Mouse (Mus musculus) c-Kit-positive CD71-positive TER-119-positive erythroid progenitor cells, embryonic 14.5 days (primary cell): Measurements from ENCODE around the gene Ccdc97.
"Not testable (repeated sequence)": the region's sequence is repeated elsewhere in the genome, so short reads cannot be mapped to it uniquely, and the experiment has no call there.

Experiments used
- DNase-seq: peaks from one replicate; pipeline ENCODE4 v3.0.0-alpha.2; 2013; ENCODE audit warnings: low spot score

Ccdc97 gene

DNA sequence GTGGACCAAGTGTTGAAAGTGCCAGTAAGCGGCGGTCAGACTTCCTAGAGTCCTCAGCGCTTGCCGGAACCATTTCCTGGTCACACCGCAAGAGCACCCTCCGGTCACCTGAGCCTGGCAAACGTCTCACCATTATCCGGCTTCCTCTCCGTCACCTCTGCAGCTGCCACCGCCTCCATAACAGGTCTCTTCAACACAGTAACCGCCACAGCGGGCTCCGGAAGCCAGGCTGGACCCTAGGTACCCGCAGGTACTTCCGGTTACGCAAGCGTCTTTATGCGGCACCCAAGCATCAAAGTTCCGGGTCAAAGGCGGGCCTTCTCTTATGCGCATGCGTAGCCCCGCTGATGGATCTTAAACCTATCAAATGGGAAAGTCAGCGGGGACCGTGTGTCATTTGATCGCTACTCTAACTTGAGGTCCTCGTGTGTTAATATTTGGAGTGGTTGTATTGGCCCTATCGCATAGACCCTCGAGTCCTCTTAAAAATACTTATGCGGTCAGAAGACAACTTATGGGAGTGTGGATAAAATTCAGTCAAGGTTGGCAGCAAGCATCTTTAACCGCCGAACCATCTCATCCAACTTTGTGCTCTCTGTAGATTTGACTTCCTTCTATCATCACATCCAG, at the start of gene Ccdc97:
Gene Ccdc97, minus strand, starts transcription at position 301 of the 630 bp plus-strand sequence.
- DNase-seq: peak; percentile 96

DNA sequence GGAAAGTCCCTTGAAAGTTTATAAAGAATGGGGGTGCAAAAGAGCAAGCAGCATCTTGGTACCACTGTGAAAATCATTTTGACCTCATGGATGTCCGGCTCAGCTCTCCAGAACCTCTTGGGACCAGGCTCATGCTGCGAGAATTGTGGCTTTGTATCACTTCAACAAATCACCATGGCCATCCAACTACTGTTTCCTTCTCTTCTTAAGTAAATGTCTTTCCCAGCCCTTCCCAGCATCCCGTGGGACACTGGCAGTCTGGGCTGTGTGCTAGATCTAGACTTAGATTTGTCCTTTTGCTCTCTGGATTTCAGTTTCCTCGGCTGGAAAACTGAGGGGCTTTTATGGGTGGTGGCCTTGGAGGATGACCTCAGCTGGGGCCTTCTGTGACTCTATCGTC, 49.3 kb upstream of the Ccdc97 start:
- DNase-seq: no peak

DNA sequence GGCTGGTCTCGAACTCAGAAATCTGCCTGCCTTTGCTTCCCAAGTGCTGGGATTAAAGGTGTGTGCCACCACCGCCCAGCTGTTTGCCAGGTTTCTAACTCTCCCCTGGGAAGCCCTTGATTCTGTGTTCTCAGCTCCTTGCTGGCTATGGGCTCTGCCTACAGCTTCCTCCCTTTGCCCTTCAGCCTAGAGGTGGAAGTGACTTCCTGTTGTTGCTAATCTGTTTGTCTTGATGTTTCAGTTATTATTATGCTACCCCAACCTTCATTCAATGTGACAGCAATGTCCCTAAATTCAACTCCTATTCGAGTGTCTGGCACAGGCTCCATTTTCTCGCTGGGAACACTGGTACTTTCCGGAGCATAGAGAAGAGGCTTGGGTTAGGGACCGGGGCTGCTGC, 47.2 kb upstream of the Ccdc97 start:
- no peak for DNase-seq

DNA sequence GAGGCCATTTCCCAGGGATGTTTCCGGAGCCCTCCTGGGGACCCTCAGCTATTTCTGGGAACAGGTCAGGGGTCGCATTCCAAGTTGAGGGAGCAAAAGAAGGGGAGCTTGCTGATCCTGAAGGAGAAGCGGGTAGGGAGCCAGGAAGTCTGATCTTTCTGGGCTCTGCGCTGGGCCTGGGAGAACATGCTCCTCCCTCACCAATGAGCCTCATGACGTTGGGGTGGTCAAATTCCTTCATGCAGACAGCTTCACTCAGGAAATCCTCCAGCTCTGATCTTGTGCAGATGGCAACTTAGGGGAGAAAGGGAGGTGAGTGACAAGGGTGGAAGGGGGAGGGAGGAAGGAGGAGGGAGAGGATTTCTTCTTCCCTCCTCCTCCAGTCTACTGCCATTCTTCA, 45.3 kb upstream of the Ccdc97 start:
- DNase-seq: no peak

DNA sequence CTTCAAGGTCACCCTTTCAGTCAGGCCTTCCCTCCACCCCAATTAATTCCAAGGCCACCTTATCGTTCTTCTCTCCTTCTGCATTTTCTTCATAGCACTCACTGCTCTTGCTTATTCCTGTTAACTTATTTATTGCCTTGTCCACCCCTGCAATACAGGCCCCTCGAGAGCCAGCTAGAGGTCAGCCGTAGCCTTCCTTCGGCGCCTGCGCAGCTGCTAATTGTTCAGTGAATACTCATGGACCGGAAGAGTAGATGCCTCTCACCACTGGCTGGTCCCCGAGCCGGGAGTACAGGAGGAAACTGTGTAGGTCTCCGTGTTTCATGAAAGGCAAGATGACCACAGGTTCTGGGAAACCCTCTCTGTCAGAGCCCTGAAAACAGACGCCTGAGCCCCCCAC, 44.8 kb upstream of the Ccdc97 start:
- DNase-seq: no peak

DNA sequence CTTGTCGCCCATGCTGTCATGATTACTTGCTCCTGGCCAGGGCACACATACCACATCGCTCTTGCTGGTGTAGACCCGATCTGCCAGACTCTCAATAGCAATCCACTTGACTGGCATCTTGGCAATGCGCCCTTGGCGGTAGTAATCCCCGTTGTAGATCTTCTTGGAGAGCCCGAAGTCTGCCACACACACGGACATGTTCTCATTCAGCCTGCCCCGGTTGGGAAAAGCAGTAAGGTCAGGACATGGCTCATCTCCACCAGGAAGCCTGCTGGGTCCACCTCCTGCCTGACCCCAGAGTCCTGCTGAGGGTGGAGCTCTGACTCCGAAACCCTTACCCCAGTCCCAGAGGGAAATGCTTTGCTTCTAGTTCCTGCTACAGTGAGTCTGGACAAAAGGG, 42.5 kb upstream of the Ccdc97 start:
- no peak for DNase-seq

DNA sequence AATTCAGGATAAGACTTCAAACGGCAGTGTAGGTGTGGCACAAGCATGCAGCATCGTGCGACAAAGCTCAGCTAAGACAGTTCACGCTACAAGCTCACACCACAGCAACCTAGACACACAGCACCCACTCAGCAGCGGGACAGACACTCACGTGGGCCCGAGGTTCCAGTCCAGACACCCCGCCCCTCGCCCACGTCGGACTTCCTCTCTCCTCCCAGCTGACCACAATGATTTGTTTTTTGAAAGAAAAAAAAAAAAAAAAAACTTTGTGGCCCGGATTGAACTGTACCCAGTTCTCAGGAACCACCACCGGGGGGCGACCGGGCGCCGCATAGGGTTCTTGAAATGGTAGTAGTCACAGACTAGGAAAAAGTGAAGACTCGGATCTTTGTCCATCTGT, 37.1 kb upstream of the Ccdc97 start:
- DNase-seq: peak; percentile 73

DNA sequence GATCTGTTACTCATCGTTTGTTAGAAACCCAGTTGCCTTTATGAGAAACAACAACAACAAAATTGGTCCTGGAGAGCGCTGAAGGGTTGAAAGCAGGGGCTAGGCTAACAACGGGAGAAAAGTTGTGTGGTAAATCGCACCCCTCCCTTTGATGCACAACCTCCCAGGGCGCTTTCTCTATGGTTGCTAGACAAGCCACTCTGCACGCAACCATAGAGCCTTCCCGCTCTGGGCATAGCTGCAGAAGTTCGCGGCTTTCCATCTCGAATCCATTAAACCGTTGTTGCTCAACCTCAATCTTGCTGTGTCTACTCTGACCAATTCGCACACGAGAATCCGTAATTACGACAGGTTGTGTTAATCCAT, 36.6 kb upstream of the Ccdc97 start:
- no peak for DNase-seq

DNA sequence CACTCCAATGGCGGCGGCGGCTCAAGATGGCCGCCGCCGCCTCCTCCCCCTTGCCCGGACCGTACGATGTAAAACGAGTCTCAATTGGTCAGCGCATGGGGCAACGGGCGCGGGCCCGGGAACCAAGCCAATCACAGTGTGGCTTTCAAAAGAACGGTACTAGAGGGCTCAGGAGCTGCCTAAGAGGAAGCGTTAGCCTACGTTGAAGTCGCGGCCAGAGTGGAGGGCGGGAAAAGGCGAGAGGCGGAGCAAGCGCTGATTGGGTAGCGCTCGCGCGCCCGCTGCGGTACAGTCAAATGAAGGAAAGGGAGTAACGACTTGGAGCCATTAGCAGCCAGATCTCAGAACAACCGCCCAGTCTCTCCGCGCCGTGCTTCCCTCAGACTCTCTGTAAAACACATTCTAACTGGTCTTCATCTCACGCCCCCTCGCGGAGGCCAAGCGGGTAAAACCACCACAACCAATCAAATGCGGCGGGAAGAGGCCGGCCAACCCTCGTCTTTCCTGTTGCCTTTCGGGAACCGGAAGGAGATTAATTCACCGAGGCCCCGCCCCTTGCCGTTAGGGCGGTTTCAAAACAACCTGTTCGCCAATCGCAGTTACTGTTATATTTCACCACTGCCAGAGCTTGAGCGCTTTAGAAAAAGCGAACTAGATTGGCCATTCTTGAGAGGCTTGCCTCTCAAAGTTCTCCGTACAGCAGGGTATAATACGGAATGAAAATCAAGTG, 36.0 kb upstream of the Ccdc97 start, which contains the start of gene Hnrnpul1:
Gene Hnrnpul1, minus strand, starts transcription at position 20 of the 730 bp plus-strand sequence.
- peak; percentile 99 for DNase-seq

DNA sequence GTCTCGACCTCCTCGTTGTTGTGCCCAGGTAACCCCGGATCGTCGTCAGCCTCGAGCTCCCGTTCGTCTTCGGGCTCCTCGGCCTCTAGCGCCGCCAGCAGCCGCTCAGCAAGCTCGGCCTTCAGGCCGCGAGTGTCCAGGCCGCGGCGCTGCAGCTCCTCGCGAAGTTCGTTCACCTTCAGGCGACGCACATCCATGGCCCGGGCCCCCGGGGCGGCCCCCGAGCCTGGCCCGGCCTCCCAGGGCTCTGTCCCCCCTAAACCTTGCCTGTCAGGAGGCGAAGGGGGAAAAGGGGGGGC, 35.5 kb upstream of the Ccdc97 start:
- no peak for DNase-seq

DNA sequence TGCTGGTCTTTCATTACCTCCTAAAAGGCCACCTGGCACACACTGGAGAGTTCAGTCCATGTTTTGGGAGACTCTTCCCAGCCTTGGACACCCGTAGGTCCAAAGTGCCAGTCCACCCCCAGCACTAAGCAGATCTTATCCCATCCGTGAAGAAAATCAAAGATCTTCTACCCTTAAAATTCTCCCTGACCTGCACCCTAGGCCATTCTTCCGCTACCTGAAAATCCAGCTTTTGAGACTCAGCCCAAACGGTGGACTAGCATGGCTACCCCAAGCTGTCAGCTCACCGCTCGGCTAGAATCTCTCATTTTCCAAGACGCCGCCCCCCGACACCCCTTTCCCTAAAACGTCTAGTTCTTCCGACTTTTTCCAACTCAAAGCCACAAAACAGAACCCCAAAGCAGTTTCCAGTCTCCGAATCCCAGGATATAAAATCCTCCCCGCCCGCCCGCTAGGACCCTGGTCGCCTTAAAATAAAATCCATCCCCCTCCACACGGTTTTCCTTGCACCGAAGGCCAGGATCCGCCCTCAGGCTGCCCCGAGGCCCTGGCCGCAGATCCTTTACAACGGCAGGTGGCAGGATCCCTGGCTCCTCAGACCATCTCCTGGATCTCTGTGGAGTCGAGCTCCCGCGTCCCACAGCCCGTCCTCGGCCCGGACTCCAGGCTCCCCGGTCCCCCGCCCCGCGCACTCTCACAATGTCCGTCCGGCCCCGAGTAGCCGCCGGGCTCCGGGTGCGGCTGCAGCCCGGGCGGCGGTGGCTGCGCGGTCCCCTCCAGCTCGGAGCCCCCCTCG, 35.0 kb upstream of the Ccdc97 start:
- no peak for DNase-seq

DNA sequence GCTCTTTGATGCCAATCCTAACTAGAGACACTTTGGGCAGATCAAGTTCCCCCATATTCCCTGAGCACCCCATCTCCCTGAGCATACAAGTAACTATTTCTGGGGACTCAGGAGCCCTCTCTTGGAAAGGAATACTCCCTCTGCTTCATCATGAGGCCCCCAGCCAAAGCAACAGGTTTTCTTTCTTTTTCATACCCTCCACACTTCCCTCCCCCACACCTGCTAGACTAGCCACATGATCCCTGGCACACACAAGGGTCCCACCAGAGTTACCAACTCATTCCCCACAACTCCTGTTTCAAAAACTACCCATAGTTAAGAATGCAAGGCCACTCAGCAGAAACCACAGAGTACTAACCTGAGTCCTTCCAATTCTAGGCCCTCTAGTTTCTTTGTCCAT, 34.2 kb upstream of the Ccdc97 start:
- no peak for DNase-seq

DNA sequence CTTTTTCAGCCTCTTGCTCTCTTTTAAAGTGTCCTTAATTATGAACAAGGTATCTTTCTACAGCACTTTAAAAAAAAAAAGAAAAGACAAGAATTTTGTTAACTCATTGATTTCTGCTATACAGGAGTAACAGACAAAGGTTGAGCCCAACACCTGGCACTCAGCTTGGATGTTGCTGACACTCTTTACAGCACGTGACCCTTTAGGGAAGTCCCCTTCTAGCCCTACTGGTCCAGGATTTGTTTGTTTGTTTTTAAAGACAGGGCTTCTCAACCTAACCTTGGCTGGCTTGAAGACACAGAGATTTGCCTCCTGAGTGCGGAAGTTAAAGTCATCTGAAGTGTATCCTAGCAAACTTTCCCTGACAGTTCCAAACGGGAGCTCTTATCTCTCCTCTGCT, 28.0 kb upstream of the Ccdc97 start:
- DNase-seq: no peak

DNA sequence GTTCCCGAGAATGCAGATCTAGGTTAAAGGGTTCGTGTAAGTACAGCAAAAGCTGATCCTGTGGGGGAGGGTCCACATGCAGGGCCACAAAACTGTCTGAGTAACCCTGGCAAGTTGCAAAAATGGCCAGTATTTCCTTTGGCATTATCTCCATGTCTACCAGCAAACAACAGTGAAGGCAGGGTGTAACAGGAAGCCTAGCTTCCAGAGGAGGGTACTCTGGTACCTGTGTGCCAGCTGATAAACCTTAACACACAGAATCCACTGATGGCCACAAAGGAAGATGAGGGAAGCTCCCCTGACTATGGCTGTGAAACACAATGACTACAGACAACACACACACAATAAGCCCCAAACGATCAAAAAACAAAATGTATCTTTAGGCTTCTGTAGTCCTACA, 19.4 kb upstream of the Ccdc97 start:
- DNase-seq: no peak

DNA sequence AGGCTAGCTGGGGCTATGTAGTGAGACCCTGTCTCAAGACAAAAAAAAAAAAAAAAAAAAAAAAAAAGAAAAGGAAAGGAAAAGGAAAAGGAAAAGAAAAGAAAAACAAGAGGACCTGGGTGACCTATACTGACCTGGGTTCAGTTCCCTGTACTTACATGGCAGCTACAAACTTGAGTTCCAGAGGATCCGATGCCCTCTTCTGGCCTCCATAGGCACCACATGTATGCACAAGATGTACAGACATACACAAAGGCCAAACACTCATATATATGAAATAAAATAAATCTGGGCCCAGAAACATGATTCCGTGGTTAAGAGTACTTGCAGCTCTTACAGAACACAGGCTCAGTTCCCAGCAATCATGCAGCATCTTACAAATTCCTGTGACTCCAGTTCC, 18.0 kb upstream of the Ccdc97 start:
- no peak for DNase-seq

DNA sequence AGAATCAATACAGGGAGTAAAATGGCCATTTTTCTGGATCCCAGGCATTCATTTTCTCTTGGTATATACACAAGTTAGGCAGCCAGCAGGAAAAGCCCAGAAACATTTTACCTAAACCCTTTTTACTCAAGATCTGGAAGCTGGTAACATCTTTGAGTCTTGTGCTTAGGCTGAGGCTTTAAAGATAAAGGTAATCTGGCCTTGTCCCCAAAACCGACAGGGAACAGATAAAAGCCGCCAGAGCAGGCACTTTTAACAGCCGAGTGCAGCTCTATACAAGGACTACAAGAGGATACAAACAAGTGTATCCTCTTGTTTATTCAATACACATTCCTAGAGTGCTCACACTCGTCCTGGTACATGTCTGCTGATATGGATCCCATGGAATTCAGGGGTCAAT, 16.1 kb upstream of the Ccdc97 start:
- no peak for DNase-seq

DNA sequence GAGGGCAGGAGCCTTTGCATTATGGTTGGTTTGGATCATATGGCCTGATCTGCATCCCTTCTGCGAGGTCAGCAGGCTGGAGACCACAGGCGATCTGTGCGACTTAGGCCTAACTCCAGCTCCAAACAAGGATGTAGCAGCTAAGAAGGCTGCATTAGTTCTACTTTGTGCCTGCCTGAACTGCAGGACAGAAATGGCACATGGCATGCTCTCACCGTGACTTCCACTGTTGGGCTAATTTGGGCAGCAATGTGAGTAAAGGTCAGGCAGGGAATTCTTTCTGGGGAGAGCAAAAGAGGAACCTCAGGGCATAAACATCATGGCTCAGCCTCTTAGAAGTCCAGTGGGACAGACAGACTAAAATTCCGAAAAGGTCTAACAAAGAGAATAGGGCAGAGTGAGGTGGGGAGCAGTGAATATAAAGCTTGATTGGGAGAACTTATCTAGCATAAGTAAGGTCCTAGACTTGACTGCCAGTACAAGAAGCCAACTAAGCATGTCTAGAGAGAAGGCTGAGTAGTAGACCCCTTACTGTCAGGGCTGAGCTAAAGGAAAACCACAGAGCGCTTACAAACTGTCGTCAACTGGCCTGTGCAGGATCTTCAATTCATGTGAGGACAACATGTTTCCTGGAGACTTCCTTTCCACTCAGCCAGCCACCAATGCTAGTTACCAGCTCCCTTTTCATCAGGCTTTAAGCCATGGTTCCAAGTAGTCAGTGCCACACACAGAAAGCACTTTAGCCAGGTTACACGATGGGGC, 12.6 kb upstream of the Ccdc97 start:
- no peak for DNase-seq

DNA sequence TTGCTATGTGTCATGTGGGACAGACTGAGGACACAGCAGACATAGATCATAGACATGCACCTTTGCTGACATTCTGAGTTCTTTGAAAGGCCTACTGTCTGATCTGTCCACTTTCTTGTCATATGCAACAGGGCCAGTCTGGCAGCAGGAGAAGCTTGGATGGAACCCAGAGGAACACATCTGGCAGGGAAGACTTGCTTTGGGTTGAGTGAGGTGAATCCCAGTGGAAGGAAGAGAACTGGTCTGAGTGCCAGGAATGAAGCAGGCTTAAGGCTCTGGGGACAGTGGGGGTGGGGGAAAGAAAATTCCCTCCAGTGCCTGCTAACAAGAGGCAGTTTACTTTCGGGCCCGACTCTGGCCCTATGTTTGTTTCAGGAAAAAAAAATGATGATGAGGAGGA, 11.0 kb upstream of the Ccdc97 start:
- DNase-seq: no peak

DNA sequence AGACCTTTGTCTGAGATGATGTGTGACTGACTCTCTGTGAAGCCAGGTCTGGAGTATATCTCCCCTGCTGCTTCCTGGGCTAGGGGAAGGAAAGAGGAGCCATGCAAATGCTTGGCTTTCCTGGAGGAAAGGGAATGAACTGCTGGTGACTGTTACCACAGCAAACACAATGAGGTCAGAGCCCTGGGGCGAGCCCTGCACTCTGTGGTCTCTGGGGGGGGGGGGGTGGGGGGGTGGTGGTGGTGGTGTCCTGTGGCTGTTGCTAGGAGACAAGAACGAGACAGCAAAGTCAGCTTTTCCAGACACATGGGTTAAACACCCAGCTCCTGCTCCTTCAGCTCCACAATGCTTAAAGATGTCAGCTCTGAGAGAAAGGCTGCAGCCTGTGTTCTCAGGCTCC, 10.5 kb upstream of the Ccdc97 start:
- no peak for DNase-seq

DNA sequence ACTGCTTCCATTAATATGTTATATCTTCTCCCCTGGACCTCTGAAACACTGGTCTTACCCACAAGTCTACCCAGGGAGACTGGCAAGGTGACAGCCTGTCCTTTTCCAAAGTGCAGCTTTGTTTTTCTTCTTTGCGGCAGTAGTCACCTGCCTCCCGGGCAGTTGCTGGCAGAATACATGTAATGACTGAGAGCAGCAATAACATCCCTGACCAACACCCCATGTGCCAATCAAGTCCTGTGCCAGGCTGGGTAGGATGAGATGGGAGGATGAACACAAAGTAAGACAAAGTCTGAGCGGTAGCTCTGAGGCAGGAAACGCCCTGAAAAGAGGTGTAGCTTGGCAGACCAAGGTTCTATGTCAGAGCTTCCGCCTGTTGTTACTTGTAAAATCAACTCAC, 8.9 kb upstream of the Ccdc97 start:
- DNase-seq: no peak

DNA sequence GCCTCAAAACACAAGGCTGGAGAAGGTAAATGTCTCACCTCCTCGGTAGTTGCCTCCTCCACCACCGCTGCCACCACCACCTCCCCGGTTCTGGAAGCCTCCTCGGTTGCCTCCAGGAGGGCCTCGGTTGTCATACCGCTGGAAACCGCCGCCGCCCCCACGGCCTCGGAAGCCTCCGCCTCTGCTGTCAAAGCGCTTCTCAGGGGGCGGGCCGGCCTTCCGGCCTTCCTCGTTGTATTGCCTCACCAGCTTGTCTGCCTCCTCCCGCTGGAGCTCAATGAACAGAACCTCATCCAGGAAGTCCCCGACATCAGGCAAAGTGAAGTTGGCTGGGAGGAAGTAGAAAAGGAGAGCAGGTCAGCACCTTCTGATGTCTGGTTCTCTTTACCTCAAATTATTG, 7.0 kb upstream of the Ccdc97 start:
- DNase-seq: no peak

DNA sequence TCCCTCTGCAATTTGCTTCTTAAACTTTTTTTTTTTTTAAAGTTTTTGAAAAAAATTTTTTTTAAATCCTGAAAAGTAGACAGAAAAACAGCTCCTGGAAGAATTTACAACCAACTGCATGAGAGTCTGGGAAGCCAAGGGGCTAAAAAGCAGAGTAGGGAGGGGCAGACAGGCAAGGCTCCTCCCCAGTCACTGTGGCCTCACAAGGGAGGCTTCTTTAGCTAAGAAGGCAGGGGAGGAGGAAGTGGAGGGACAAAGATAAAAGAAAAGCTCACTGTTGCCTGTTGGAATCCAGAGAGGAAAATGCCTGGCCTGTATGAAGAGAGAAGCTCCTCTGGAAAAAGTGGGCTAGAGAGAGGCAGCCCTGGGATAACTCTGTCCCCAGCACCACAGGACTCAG, 2.9 kb upstream of the Ccdc97 start:
- not testable (repeated sequence) for DNase-seq

DNA sequence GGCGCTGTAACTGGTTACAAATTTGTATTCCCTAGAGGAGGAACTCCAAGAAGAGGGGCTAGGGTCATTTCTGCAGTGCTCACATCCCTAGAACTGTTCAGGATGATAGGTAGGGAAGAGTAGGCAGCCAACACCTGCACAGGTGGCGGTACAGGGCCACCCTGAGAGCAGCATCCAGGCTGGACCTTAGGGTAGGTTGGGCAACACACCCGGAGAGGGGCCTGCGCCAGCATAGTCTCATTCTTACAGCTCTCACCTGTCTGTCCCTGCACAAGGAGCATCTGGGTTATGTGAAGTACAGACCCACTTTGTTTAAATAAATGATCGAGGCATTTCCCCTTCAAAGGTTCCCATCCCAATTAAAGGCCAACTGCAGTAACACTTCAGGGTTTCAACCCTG, 1.9 kb upstream of the Ccdc97 start:
- DNase-seq: no peak
